Mouse (Mus musculus) spleen, postnatal 4 days (tissue): ENCODE data around the gene Aif1l.

Experiments used
- DNase-seq, 2 experiments: peaks; one replicate each; pipeline ENCODE4 v3.0.0; 2022; ENCODE audit warnings: low spot score in 2 of 2

Aif1l gene

GRCm38 (mm10) chr2:31952236-31952635 is 2.3 kb downstream of the Aif1l start:
- DNase-seq: no peak

GRCm38 (mm10) chr2:31952725-31953124 is 2.8 kb downstream of the Aif1l start:
- DNase-seq: no peak

GRCm38 (mm10) chr2:31953687-31954086 is 3.7 kb downstream of the Aif1l start:
- no peak for DNase-seq

- DNase-seq: no peak
Observed at GRCm38 (mm10) chr2:31954779-31955181, 4.8 kb downstream of the Aif1l start.

- DNase-seq: no peak
Observed at GRCm38 (mm10) chr2:31955686-31956085, 5.7 kb downstream of the Aif1l start.

- no peak for DNase-seq
Observed at GRCm38 (mm10) chr2:31957211-31957610, 7.3 kb downstream of the Aif1l start.

GRCm38 (mm10) chr2:31960986-31961385 is 11.0 kb downstream of the Aif1l start:
- DNase-seq: no peak

GRCm38 (mm10) chr2:31961791-31962222 is 11.9 kb downstream of the Aif1l start:
- DNase-seq: no peak

- no peak for DNase-seq
Observed at GRCm38 (mm10) chr2:31962501-31963224, 12.7 kb downstream of the Aif1l start.

GRCm38 (mm10) chr2:31963491-31963890 is 13.6 kb downstream of the Aif1l start:
- no peak for DNase-seq

GRCm38 (mm10) chr2:31964191-31964590 is 14.3 kb downstream of the Aif1l start:
- no peak for DNase-seq

- peak; percentile 65 to 83 for DNase-seq
Observed at GRCm38 (mm10) chr2:31965110-31965509, 15.2 kb downstream of the Aif1l start.

GRCm38 (mm10) chr2:31966801-31967200 is 16.9 kb downstream of the Aif1l start:
- DNase-seq: no peak

GRCm38 (mm10) chr2:31972589-31972988 is 22.6 kb downstream of the Aif1l start:
- DNase-seq: no peak

- peak; percentile 98 to 99 for DNase-seq
Observed at GRCm38 (mm10) chr2:31974141-31974808, 24.3 kb downstream of the Aif1l start, which contains the start of gene Nup214. Nup214 (plus strand) TSS chr2:31974436.

GRCm38 (mm10) chr2:31974809-31975371 is 25.0 kb downstream of the Aif1l start:
- DNase-seq: no peak

GRCm38 (mm10) chr2:31987774-31988173 is 37.8 kb downstream of the Aif1l start:
- no peak for DNase-seq

- no peak for DNase-seq
Observed at GRCm38 (mm10) chr2:31990961-31991360, 41.0 kb downstream of the Aif1l start.

GRCm38 (mm10) chr2:31994896-31995295 is 45.0 kb downstream of the Aif1l start:
- DNase-seq: no peak

GRCm38 (mm10) chr2:31996060-31996459 is 46.1 kb downstream of the Aif1l start:
- no peak for DNase-seq

- DNase-seq: no peak
Observed at GRCm38 (mm10) chr2:31997539-31997938, 47.6 kb downstream of the Aif1l start.

- DNase-seq: no peak
Observed at GRCm38 (mm10) chr2:31998443-31998842, 48.5 kb downstream of the Aif1l start.

GRCm38 (mm10) chr2:32008311-32008710 is 58.4 kb downstream of the Aif1l start:
- DNase-seq: no peak
